Mouse (Mus musculus): ENCODE measurements around the gene Clpb.

Clpb gene

DNA sequence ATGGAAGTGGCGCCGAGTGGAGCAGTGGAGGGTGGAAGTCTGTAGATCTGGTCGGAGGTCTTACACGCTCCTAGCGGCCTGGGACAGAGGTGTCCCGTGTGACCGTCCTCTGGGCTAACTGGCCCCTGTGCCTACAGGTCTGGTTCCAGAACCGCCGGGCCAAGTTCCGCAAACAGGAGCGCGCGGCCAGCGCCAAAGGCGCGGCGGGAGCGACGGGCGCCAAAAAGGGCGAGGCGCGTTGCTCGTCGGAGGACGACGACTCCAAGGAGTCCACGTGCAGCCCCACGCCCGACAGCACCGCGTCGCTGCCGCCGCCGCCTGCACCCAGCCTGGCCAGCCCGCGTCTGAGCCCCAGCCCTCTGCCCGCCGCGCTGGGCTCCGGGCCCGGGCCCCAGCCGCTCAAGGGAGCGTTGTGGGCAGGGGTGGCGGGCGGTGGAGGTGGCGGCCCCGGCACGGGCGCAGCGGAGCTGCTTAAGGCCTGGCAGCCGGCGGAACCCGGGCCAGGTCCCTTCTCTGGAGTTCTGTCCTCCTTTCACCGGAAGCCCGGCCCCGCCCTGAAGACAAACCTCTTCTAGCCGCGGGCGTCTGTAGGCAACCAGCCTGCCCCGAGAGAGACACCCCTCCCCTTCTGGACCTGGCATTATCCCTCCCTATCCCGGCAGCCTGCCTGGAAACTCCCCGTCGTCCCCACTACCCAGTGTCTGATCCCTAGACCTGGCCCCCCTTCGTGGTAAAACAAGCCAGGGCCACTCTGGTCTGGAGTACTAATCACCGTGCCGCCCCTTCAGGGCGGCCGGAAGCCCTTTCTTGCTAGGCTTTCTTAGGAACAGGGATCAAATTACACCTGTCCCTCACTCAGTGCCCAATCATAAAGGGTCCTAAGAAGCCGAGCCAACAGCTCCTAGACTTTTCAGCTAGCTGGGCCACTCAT is 158.4 kb downstream of the Clpb start:
- DNase-seq (ENCODE audit: low read depth, low spot score), result no peak

DNA sequence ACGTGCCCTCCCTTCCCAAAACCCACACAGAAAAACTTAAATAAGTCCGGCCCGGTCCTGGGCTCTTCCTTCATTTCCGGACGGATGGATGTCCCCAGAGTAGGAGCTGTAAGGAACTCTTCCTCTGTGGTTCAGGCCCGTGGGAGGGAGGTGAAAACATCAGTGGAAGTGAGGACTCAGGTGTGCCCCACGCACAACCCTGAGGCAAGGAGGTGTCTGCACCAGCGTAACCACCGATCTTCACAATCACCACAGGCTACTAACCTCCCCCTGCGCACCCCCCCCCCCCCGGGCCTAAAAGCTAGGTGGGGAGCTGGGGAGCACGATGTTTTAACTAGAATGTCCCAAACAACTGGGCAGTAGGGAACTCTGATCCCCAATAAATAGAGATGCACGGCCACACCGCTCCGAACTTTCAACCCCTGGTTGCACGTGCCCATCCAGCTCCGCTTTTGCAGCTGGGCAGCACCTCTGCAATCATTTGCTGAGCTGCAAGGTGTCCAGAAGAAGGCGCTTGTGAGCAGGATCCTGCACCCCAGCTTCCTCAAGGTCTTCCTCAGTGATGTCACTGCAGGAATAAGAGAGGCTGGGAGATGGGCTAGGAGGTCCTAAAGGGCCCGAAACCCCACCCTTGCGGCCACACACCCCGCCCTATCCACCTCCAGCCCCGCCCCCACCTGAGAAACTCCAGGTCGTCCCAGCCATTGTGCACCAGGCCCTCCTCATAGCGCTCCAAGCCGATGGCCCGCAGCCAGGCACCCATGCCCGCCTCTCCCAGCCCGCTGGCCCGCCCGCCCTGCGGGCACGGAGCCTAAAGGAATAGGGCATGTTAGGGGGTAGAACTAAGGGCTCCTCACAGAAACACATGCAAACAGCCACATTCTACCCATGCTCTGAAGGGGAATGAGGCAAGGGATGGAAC is 159.7 kb downstream of the Clpb start:
- no peak for DNase-seq (ENCODE audit: low read depth, low spot score)

DNA sequence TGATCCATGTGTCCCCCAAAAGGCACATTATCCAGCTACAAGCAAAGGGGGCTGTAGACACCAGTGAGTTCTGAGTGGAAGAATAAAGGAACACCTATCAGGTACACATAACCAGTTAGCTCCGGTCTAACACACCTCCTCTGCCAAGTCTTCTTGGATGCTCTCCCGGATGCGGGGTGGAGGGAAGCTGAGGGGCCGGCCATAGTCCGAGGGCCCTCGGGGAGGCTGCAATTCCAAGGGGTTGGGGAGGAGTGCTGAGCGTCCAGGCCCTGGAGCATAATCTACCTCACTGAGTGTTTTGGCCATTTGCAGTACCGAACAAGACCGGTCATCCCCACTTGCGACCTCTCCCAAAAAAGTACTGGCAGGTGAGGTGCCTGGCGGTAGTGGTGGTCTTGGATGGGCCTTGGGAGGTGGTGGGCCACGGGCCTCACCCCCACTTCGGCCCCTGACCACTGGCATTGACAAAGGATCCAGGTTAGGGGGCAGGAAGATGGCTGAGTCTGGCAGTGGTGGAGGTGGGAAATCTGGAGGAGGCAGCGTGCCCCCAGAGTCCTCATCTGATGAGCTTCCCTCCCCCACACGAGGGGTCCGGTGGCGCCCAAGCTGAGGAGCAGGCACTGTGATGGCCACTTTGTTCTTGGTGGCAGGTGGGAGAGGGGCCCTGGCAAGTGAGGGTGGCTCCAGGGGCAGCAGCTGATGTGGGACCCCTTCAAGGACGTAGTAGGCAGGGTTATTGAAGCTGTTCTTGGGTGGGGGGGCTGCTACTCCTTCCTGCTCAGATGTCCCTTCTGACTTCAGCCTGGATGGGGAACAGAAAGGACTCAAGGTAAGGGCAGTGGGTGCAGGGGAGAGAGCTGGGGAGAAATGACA is 160.6 kb downstream of the Clpb start:
- no peak for DNase-seq (ENCODE audit: low read depth, low spot score)

DNA sequence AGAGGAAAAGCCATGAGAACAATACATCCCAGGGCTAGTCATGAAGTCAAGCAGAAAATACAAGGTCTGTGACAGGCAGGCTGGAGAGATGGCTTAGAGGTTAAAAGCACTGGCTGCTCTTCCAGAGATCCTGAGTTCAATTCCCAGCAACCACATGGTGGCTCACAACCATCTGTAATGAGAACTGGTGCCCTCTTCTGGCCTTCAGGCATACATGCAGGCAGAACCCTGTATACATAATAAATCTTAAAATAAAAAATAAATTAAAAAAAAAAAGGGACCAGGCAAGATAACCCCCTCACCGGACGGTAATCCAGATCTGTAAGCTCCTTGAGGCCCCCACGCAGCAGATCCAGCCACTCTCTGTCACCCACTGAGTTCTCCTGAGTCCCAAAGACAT is 166.9 kb downstream of the Clpb start:
- DNase-seq (ENCODE audit: low read depth, low spot score), result no peak

DNA sequence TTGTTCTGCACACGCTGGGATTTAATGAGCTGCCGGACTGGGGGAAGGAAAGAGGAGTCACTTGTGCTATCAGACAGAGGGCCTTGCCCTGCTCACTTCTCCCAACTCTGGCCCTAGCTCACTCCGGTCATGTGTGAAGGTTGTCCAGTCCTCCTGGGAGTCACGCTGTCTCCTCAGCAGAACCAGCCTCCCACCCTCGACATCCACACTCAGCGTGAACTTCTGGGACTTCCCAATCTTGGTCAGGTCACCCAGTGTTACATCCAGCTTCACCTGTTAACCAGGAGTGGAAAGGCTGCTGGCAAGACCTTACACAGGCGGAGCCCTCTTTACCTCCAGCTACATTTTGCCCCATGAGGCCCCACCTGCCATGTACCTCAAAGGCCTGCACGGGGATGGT is 168.0 kb downstream of the Clpb start:
- DNase-seq (ENCODE audit: low read depth, low spot score), result no peak

DNA sequence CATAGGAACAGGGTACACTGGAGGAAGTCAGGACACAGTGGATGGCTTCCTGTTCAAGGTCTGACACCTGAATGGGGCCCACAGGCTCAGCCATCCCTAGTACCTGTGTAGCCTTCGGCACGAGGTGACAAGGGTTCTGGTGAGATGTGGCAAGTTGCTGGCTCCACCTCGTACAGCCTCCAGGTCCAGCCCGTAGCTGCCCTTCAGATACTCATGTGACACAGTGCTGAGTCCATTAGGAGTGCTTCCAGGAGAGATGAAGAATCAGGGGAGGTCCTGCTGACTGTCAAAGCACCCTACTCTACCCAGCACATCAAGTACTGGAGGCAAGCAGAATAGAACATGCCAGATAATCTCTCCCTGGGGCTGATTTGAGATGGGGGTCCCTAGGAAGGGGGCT is 168.9 kb downstream of the Clpb start:
- DNase-seq (ENCODE audit: low read depth, low spot score), result no peak

DNA sequence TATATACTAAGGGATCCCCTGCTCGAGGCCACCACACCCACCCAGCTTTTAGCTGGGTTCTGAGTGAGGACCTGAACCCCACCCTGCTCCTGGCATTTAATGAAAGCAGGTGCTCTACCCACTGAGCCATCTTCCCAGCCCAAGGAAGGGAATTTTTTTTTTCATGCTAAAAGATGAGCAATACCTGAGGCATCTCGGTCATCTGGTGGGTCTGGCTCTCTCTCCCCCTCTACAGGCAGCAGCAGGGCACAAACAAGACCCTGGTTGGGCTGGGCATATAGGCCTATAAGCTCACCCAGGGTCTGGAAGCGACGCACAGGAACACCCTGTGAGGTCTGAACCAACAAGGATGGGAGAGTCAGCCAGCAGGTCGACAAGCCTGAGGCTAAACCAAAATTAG is 169.9 kb downstream of the Clpb start:
- no peak for DNase-seq (ENCODE audit: low read depth, low spot score)

DNA sequence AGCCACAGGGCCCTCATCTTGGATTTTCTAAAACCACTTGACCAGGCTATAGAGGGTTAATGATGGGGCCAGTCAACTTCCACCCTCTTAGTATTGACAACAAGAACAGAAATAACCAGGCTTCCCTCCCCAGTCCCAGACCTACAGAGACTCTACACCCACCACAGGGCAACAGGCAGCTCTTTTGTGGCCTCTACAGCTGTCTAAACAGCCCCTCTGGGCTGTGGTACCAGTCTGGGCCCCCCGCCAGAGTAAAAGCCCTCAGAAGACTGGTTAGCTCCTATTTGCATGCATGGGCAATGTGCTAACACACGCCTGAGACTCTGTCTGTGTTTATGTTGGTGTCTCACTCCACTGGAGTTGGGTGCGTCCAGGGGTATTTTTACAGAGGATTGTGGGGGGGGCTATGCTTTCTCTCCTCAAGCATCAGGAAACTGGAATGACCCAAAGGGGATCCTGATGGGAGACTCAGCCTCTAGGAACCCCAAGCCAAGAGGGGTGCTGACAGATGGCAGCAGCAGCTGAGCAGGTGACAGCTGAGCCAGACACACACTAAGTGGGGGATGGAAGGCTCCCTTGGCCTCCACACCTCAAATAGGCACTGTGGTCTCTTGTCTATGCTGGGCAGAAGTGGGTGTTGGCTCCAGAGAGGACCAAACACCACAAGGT is 170.6 kb downstream of the Clpb start:
- DNase-seq (ENCODE audit: low read depth, low spot score), result no peak

DNA sequence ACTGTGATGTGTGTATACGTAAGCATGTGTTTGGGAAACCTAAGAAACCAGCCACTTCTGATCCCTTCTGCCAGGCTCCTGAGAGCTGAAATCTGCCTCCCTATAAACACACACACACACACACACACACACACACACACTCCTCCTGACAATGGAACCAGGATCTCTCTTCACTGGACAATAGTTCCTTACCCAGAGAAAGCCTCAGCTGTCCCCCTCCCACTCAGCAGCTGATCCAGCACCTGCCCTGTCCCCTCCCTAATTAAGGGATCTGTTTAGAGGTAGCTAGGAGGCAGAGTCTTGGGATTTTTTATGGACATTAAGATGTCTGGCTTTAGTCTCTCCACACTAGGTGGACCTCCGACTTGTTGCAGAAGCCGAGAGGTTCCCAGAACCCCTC is 171.5 kb downstream of the Clpb start:
- DNase-seq (ENCODE audit: low read depth, low spot score), result no peak

DNA sequence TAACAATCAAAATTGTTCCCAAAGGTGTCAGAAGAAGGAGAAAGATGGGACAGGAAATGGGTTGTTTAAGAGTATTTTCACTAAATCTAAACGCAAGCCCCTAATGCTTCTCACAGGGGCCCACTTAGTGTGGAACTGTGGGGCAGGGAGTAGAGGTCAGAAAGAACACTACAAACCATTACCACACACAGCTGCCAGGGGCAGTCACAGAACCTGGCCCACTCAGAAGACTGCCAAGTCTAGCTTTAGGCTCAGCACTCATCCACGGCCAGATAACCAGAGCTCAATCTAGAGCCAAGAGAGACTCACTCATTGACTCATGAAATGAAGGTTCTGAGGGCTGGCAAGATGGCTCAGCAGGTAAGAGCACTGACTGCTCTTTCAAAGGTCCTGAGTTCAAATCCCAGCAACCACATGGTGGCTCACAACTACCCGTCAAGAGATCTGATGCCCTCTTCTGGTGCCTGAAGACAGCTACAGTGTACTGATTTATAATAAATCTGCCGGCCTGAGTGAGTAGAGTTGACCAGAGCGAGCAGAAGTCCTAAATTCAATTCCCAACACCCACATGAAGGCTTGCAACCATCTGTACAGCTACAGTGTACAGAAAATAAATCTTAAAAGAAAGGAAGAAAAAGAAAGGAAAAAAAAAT is 172.2 kb downstream of the Clpb start:
- DNase-seq (ENCODE audit: low read depth, low spot score), result no peak

DNA sequence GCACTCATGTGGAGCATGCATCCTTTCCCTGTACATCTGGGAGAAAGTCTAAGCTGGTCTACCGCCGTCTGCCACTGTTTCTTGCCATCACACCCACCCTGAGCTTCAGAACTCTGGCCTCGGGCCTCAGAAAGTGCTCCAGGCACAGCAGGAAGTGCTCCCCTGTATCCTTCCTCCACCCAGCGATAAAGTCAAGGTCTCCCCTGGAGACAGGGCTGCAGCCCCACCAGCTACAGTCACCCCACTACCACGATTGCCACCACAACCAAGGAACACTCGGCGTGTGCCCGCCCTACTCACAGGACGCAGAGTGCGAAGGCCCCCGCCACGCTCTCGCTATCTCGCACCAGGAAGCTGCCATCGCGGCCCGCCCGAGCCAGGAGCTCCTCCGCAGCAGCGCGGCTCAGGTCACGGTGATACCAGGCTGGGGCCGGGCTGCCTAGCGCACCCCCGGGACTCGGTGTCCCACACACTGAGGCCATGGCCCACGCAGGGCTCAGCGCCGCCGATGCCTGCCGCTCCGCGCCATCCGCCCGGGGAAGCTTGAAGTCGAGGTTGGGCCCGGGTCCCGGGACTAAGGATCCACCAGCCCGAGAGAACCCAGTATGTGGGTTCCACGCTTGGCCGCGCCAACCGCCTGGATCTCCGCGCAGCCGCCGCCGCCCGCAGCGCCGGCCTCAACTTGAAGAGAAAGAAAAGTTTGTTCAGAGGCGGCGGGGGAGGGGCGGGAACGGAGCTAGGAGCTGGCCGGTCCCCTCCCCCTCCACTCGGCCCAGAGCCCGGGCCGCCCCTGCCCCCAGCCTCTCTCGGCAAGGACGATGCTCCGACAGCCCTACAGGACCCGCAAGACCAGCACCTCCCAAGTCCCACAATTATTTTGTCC is 173.1 kb downstream of the Clpb start:
- no peak for DNase-seq (ENCODE audit: low read depth, low spot score)

DNA sequence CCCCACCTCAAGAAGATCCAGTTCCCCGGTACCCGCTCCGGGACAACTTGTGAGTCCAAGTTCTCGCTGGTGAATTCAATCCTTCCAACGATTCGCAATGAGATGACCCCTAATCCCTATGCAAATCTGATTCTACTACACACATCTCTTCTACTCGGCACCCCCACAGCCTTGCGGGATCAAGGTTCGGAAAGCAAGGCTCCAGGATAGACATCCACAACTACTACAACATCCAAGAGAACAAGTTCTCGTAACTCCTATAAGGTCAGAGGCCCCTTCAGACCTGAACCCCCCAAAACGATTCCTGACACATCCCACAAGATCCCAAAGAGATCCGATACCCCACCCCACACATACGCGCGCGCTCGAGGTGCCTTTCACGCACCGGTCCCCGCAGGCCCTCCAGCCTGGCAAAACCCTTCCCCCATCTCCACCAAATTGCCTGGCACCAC is 173.7 kb downstream of the Clpb start:
- DNase-seq (ENCODE audit: low read depth, low spot score), result no peak

DNA sequence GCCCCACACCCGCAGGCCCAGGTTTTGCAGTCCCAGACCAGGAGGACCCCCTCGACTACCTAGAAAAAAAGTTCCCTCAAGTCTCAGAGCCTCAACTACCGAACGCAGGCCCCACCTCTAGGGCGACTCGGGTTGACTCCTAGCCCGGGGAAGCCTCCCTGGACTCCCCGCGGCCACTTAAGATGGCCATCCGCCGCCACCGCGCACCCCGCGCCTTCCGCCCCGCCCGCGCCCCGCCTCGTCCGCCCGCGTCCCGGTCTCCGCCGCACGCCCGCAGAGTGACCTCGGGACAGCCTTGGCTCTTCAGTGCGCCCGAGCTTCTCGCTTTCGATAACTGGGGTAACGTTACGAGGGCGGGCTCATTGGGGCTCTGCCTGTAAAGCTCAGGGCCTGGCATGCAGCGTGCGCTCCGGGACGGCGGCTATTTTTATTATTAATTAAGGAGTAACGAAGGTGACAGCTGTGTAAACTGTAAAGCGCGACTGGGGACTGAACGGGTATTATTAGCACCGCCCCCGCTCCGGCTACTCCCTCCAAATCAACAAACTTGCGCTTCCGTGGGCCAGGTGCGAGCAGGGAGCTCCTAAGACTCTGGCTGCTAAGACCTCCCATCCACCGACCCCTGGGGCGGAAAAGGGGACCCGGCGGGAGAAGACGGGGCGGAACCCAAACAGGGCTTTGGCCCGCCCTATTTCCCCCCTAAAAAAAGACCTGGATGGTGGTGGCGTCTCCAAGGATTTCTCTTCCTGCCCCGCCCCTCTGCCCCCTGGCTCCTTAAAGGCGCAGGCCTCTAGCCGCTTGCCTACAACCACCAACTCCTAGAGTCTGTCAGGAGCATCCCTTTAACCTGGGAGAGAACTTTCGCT is 174.4 kb downstream of the Clpb start, which contains the start of gene Inppl1:
Gene Inppl1 (minus strand): TSS at position 624 of the 866 bp plus-strand sequence.
- no peak for DNase-seq (ENCODE audit: low read depth, low spot score)

DNA sequence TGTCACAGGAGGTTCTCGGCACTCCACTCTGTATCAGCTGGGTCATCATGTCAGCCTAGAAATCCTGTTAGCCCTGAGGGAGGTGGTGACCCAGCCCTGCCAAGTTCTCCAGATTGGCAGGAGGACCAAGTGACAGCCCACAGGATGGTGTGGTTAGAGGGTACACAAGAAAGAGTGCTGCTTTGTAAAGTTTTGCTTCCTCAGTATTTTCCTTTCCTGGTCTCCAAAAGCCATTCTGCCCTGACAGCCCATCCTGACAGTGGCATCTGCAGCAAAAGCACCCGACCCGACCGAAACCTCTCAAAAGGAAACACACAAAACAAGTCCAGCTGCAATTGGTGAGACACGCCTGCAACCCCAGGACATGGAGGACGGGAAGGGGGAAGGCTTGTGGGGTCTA is 180.8 kb downstream of the Clpb start:
- no peak for DNase-seq (ENCODE audit: low read depth, low spot score)

Data from retina, postnatal 7 days (tissue).